Mouse (Mus musculus) lung, adult 2 months (tissue): ENCODE results near the gene Rab5b.

Source experiments
- CTCF ChIP-seq: fragments of 200-500 bp; IDR thresholded peaks from 2 replicates; pipeline ENCODE4 v1.5.1; 2011; ENCODE audit warnings: mild to moderate bottlenecking, low read length, control low read depth; ENCODE audit not compliant: insufficient read depth
- POLR2A ChIP-seq: fragments of 200-500 bp; IDR thresholded peaks from 2 replicates; pipeline ENCODE4 v1.6.1; 2011; ENCODE audit warnings: low read depth, mild to moderate bottlenecking, control low read depth, low read length, borderline replicate concordance; ENCODE audit errors: extremely low read depth

DNA sequence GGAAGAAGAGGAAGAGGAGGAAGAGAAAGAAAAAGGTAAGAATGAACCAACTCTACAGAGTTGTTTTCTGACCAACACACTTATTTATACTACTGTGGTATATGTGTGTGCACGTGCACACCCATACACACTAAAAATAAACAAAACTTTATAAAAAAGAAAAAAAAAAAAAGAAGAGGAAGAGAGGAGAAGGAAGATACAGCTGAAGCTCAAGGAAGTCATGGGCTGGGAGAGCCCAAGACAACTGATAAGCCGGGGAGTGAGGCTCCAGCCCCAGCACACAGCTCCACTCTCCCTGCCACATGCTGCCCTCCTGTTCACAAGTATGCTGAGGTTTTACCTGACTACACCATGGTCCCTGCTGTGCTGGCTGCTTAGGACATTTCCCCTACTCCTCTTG, 44.2 kb upstream of the Rab5b start:
- TF ChIP-seq CTCF = no peak
- TF ChIP-seq POLR2A = no peak
